Mouse (Mus musculus) E14TG2a.4 (cell line): Measurements from ENCODE around the gene Rhebl1.

Experiments used
- CTCF ChIP-seq: conservative IDR thresholded peaks from 2 replicates; pipeline ENCODE4 v1.5.1; 2014; ENCODE audit warnings: low read length
- POU5F1 ChIP-seq: IDR thresholded peaks from 2 replicates; pipeline ENCODE4 v1.6.1; 2014; ENCODE audit warnings: low read length, borderline replicate concordance

DNA sequence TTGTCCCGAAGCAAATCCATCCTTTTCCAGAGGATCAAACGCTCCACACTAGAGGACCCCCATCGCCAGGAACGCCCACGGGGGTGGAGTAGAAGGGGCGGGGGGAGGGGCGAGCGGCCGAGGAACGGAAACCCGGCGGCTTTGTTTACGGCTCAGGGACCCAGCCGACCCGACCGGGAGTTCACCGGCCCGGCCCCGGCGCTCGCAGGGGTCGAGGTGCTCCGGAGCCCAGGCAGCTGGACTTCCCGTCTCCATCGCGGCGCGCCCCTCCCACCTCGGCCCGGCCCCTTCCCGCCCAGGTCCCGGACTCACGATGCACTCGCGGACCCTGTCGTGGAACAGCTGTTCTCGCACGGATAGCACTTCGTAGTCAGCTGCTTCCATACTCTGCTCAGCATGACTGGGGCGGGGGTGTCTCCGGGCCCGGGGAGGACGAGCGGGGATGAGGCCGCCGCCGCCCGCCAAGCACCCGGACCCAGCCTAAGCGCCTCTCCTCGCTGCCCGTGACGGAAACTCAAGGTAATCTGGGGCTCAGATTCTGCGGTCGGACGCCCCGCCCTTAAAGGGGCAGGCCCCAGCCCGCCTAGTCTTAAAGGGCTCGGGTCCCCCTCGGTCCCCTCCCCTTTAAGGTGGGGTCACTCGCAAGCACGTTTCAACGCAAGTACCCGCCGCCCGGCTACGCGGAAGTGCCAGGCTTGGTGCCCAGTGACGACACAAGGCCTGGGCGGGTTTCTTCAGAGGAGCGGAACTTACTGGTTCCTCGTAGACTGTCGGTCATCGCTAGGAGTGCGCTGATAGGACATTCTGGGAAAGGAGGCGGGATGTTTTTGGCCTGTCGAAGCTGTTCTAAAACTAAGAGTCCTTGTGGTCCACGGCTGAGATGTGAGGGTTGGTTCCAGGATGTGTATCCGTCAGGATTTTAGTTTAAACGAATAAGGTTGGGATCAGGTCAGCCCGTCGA, 23.5 kb upstream of the Rhebl1 start, which contains the start of gene Lmbr1l:
- TF ChIP-seq CTCF (no peak), POU5F1 (no peak)
